8 mouse cellular contexts compared by ENCODE assay signal in the genomic region with DNA sequence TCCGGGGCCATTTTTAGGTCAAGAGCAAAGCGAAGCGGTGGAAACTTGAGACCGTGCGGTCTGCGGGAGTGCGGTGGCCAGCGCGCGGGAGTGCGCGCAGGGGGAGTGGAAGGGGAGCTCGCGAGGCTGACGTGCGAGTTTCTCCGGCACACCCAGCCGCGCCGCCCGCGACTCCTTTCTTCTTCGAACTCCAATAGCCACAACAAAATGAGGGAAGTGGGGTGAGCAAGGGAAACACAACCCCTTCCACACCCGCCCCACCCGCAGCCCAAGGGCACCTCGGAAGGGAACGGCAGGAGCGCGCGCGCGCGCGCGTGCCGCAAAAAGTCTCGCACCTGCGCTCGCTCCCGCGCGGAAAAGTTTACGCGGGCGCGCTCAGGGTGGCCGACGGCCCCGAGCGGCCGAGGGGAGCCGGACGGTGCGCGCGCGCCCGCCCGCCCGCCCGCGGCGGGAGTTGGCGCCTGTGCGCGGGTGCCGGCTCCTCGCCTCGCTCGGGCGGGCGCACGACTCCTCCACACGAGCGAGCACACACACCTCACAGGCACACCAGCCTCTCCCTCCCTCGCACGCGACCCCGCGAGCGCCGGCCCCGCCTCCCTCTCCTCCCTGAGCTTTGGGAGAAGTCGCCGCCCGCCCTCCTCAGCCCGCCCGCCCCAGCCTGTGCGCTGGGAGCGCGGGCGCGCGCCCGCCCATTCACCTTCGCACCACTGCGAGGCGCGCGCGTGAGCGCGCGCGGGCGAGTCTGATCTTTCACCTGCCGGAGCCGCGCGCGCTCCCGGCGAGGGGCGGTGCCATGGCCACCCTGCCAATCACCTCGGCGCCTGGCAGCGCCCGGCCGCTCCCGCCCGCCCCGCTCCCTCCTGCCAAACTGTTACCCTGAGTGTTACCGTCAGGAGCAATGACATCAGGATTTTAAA.
DNase-seq lines count a peak whose midpoint lies in the region; ATAC-seq and TF ChIP-seq lines count a peak whose summit lies in the region.

No protein-coding gene starts in this region.

- no peak for DNase-seq in G1E (ENCODE audit: low spot score)
- peak; percentile 38 for DNase-seq in c-Kit-positive CD71-positive TER-119-positive erythroid progenitor cells, embryonic 14.5 days (ENCODE audit: low spot score)
- DNase-seq in hindbrain, embryonic 10.5 days (ENCODE audit: low spot score) = peak; percentile 86
- DNase-seq in left cerebral cortex, postnatal 14 days (ENCODE audit: low spot score in 2 of 2) = peak; percentile 50 to 51
- DNase-seq in right cerebral cortex, postnatal 36 days (ENCODE audit: low spot score in 2 of 2) = peak; percentile 14 to 41
- peak; percentile 69 for DNase-seq in urinary bladder, postnatal 25 days (ENCODE audit: low spot score)

- H3K4me3 ChIP-seq in G1E (ENCODE audit: low read depth, low read length) = peak overlapping the region; percentile 55; the same call in 1 of the 2 replicates
- H3K4me3 ChIP-seq in forebrain, embryonic 15.5 days = peak overlapping the region; percentile 67
- H3K4me3 ChIP-seq in hindbrain, embryonic 10.5 days = peak overlapping the region; percentile 74

- no peak for ATAC-seq in G1E (ENCODE audit: extremely low read depth, insufficient number of reproducible peaks, low FRiP score, poor library complexity, severe bottlenecking)
- ATAC-seq in forebrain, embryonic 15.5 days (replicated peaks) = peak; percentile 78
- peak; percentile 72 for ATAC-seq in megakaryocyte-erythroid progenitor cell, adult 5-6 weeks (replicated peaks; ENCODE audit: low FRiP score, low TSS enrichment, poor library complexity, severe bottlenecking)

- H3K9ac ChIP-seq in forebrain, embryonic 15.5 days (replicated peaks) = peak overlapping the region; percentile 30

- intact Hi-C loops in left cerebral cortex, postnatal 14 days (cut with DNase I) = loop anchor here (5.0 kb wide), 1 partner anchor 88 kb away; no protein-coding TSS in a partner anchor

- no peak for TF ChIP-seq CTCF in G1E (IDR thresholded peaks at IDR 0.05; ENCODE audit: low read depth, low read length)

- peaks cover 13% of the 10 kb centered on the region for H3K9me3 ChIP-seq in G1E (replicated peaks)
- H3K9me3 ChIP-seq in forebrain, embryonic 15.5 days = no peaks in the 10 kb centered on the region
- H3K9me3 ChIP-seq in hindbrain, embryonic 10.5 days = no peaks in the 10 kb centered on the region

- H3K4me2 ChIP-seq in forebrain, embryonic 15.5 days (replicated peaks) = peak overlapping the region; percentile 98

- no peak overlapping the region for H3K27ac ChIP-seq in forebrain, embryonic 15.5 days (replicated peaks)
- H3K27ac ChIP-seq in hindbrain, embryonic 10.5 days = peak overlapping the region; percentile 87

- peaks cover 22% of the 10 kb centered on the region for H3K27me3 ChIP-seq in G1E (ENCODE audit: insufficient read depth, low read length)
- H3K27me3 ChIP-seq in forebrain, embryonic 15.5 days = peaks cover 52% of the 10 kb centered on the region
- H3K27me3 ChIP-seq in hindbrain, embryonic 10.5 days (ENCODE audit: insufficient read depth, poor library complexity, severe bottlenecking) = peaks cover 100% of the 10 kb centered on the region

- H3K4me1 ChIP-seq in G1E (ENCODE audit: insufficient read depth, low read depth, low read length) = no peaks in the 10 kb centered on the region
- peaks cover 13% of the 10 kb centered on the region for H3K4me1 ChIP-seq in forebrain, embryonic 15.5 days
- H3K4me1 ChIP-seq in hindbrain, embryonic 10.5 days (replicated peaks) = peaks cover 84% of the 10 kb centered on the region

- under 1% methylated on average over 104 of the region's 123 CpGs for WGBS in forebrain, embryonic 15.5 days
- WGBS in hindbrain, embryonic 10.5 days = under 1% methylated on average over 119 of the region's 123 CpGs

- H3K36me3 ChIP-seq in G1E (replicated peaks) = no peaks in the 10 kb centered on the region
- no peaks in the 10 kb centered on the region for H3K36me3 ChIP-seq in forebrain, embryonic 15.5 days
- H3K36me3 ChIP-seq in hindbrain, embryonic 10.5 days = 0 out of 2 replicates have a peak, but pooled peaks cover 3% of the 10 kb centered on the region
